ENCODE assay signal across 25 mouse cellular contexts in genomic region chr11:85255471-85256027, GRCm38 (mm10). TPM values are rescaled to one million over a fixed set of nuclear protein-coding genes. Genes with fewer than 3 reads are reported as not detected.
DNase-seq lines count a peak whose midpoint lies in the region; ATAC-seq and TF ChIP-seq lines count a peak whose summit lies in the region.
"Had no signal": no experiment of that assay in that cellular context is flagged by ENCODE, and none has a peak within 500 bp of the region (broad histone marks: within the 10 kb centered on the region; RNA-seq: fewer than 3 reads in every experiment).

No protein-coding gene starts in this region.

- H3K36me3 ChIP-seq in heart, embryonic 13.5 days: no peaks in the 10 kb centered on the region
- no peaks in the 10 kb centered on the region for H3K36me3 ChIP-seq in G1E (replicated peaks)
- no peaks in the 10 kb centered on the region for H3K36me3 ChIP-seq in liver, embryonic 13.5 days
- H3K36me3 ChIP-seq in hindbrain, embryonic 16.5 days (ENCODE audit: control insufficient read depth, insufficient read depth, low read length): no peaks in the 10 kb centered on the region
- H3K36me3 ChIP-seq: embryonic facial prominence, embryonic 12.5 days; heart, embryonic 12.5 days; lung, embryonic 15.5 days; midbrain, embryonic 15.5 days; neural tube, embryonic 12.5 days had no signal

- no peak for ATAC-seq in heart, embryonic 13.5 days (ENCODE audit: extremely low read depth, insufficient number of reproducible peaks, low FRiP score, low TSS enrichment)
- ATAC-seq in G1E (ENCODE audit: extremely low read depth, insufficient number of reproducible peaks, low FRiP score, poor library complexity, severe bottlenecking): no peak; the same call in 1 of the 2 replicates
- ATAC-seq in liver, embryonic 13.5 days (ENCODE audit: low read depth): peak; percentile 68
- peak; percentile 41; the same call in 1 of the 2 replicates for ATAC-seq in megakaryocyte-erythroid progenitor cell, adult 5-6 weeks (replicated peaks; ENCODE audit: low FRiP score, low TSS enrichment, poor library complexity, severe bottlenecking)
- ATAC-seq in hindbrain, embryonic 16.5 days: no peak
- ATAC-seq: activated CD4-positive, CD25-positive, alpha-beta regulatory T cell, adult 4 months; forebrain, postnatal 0 days; intestine, postnatal 0 days; midbrain, embryonic 15.5 days had no signal

- H3K4me1 ChIP-seq in heart, embryonic 13.5 days: peaks cover 5% of the 10 kb centered on the region
- H3K4me1 ChIP-seq in G1E (ENCODE audit: insufficient read depth, low read depth, low read length): peaks cover 36% of the 10 kb centered on the region
- H3K4me1 ChIP-seq in liver, embryonic 13.5 days (replicated peaks): peaks cover 30% of the 10 kb centered on the region
- no peaks in the 10 kb centered on the region for H3K4me1 ChIP-seq in hindbrain, embryonic 16.5 days (ENCODE audit: control insufficient read depth, insufficient read depth, low read depth, low read length)
- H3K4me1 ChIP-seq: embryonic facial prominence, embryonic 12.5 days; lung, embryonic 15.5 days; midbrain, embryonic 15.5 days; neural tube, embryonic 12.5 days had no signal

- 11% methylated on average over 3 of the region's 3 CpGs for WGBS in heart, embryonic 13.5 days
- WGBS in liver, embryonic 13.5 days (ENCODE audit: insufficient replicate concordance): 22% methylated on average over 3 of the region's 3 CpGs
- 56% methylated on average over 3 of the region's 3 CpGs for WGBS in hindbrain, embryonic 16.5 days

- H3K4me2 ChIP-seq in heart, embryonic 13.5 days: no peak overlapping the region
- no peak overlapping the region for H3K4me2 ChIP-seq in liver, embryonic 13.5 days
- H3K4me2 ChIP-seq in hindbrain, embryonic 16.5 days (ENCODE audit: low read length): no peak overlapping the region
- H3K4me2 ChIP-seq: embryonic facial prominence, embryonic 12.5 days; heart, embryonic 12.5 days; lung, embryonic 15.5 days; midbrain, embryonic 15.5 days; neural tube, embryonic 12.5 days had no signal

- no peak for TF ChIP-seq CTCF in G1E (IDR thresholded peaks at IDR 0.05; ENCODE audit: low read depth, low read length)

- H3K9me3 ChIP-seq in heart, embryonic 13.5 days: no peaks in the 10 kb centered on the region
- no peaks in the 10 kb centered on the region for H3K9me3 ChIP-seq in G1E (replicated peaks)
- H3K9me3 ChIP-seq in liver, embryonic 13.5 days (replicated peaks): no peaks in the 10 kb centered on the region
- no peaks in the 10 kb centered on the region for H3K9me3 ChIP-seq in hindbrain, embryonic 16.5 days (ENCODE audit: control insufficient read depth, low read length)
- H3K9me3 ChIP-seq: embryonic facial prominence, embryonic 12.5 days; heart, embryonic 12.5 days; lung, embryonic 15.5 days; midbrain, embryonic 15.5 days; neural tube, embryonic 12.5 days had no signal

- DNase-seq in heart, adult 8-10 months (ENCODE audit: low spot score): no peak
- peak; percentile 20 for DNase-seq in G1E (ENCODE audit: low spot score)
- DNase-seq in liver, embryonic 13.5 days: no peak
- no peak for DNase-seq in gastrocnemius, postnatal 14 days
- DNase-seq: adrenal gland, postnatal 10 days; cerebellum, adult 8-10 months; cerebellum, postnatal 36 days; forebrain, postnatal 0 days; gastrocnemius, adult 2 months; heart, postnatal 14 days; kidney, postnatal 25 days; lung, postnatal 36 days; right cerebral cortex, postnatal 14 days; thymus, adult 18-20 months; thymus, postnatal 4 days had no signal

- no peak overlapping the region for H3K27ac ChIP-seq in heart, embryonic 13.5 days (replicated peaks)
- H3K27ac ChIP-seq in liver, embryonic 13.5 days: peak overlapping the region; percentile 35
- no peak overlapping the region for H3K27ac ChIP-seq in hindbrain, embryonic 16.5 days (ENCODE audit: low read depth, low read length)
- H3K27ac ChIP-seq: embryonic facial prominence, embryonic 12.5 days; gastrocnemius, adult 2 months; lung, embryonic 15.5 days; midbrain, embryonic 15.5 days; neural tube, embryonic 12.5 days had no signal

- no peak overlapping the region for H3K4me3 ChIP-seq in heart, embryonic 13.5 days
- H3K4me3 ChIP-seq in G1E (ENCODE audit: low read depth, low read length): no peak overlapping the region; the same call in 1 of the 2 replicates
- H3K4me3 ChIP-seq in liver, embryonic 13.5 days (replicated peaks): no peak overlapping the region
- no peak overlapping the region for H3K4me3 ChIP-seq in hindbrain, embryonic 16.5 days (ENCODE audit: low read length)
- H3K4me3 ChIP-seq: embryonic facial prominence, embryonic 12.5 days; gastrocnemius, adult 2 months; heart, embryonic 12.5 days; lung, embryonic 15.5 days; midbrain, embryonic 15.5 days; neural tube, embryonic 12.5 days had no signal

- H3K9ac ChIP-seq in heart, embryonic 13.5 days: 0 out of 2 replicates have a peak overlapping the region, but pooled peaks have one; percentile 40
- H3K9ac ChIP-seq in liver, embryonic 13.5 days: peak overlapping the region; percentile 39
- H3K9ac ChIP-seq in hindbrain, embryonic 16.5 days (ENCODE audit: low read depth, low read length): no peak overlapping the region
- H3K9ac ChIP-seq: embryonic facial prominence, embryonic 12.5 days; forebrain, postnatal 0 days; heart, embryonic 12.5 days; lung, embryonic 15.5 days; midbrain, embryonic 15.5 days; neural tube, embryonic 12.5 days had no signal

- intact Hi-C loops in gastrocnemius, postnatal 14 days (cut with DNase I; ENCODE audit: low total_unique reads): no loop called here

- no peaks in the 10 kb centered on the region for H3K27me3 ChIP-seq in heart, embryonic 13.5 days (replicated peaks)
- H3K27me3 ChIP-seq in G1E (ENCODE audit: insufficient read depth, low read length): no peaks in the 10 kb centered on the region
- H3K27me3 ChIP-seq in liver, embryonic 13.5 days: no peaks in the 10 kb centered on the region
- no peaks in the 10 kb centered on the region for H3K27me3 ChIP-seq in hindbrain, embryonic 16.5 days (replicated peaks; ENCODE audit: control insufficient read depth, insufficient read depth, low read length)
- H3K27me3 ChIP-seq: embryonic facial prominence, embryonic 12.5 days; heart, embryonic 12.5 days; lung, embryonic 15.5 days; midbrain, embryonic 15.5 days; neural tube, embryonic 12.5 days had no signal

RNA-seq across cellular contexts. Expression of gene Appbp2, which starts 20.6 kb away (rescaled TPM):
- polyA plus RNA-seq in heart, embryonic 13.5 days (2015; fragmentation: Nextera tagmentation; extraction: Ambion mirVana): 35.4 and 35.7 TPM in 2 replicates
- total RNA-seq in heart, adult 8-10 months (2022): 10 to 100 TPM; 13.9 to 15.4 (median 15.3) TPM
- total RNA-seq in G1E (2014; fragmentation: Nextera tagmentation) (47.5 and 50.2 TPM in 2 replicates), G1E (2017) (28.1 and 33.2 TPM in 2 replicates)
- polyA plus RNA-seq in G1E (2012): 5.3 TPM in 2 replicates
- 15.7 and 17.7 TPM in 2 replicates for polyA plus RNA-seq in liver, embryonic 13.5 days (2015; fragmentation: Nextera tagmentation; extraction: Ambion mirVana)
- total RNA-seq in megakaryocyte-erythroid progenitor cell, adult 5-6 weeks (2014; fragmentation: Nextera tagmentation): 23.2 and 25.6 TPM in 2 replicates
- 28.6 and 30.0 TPM in 2 replicates for total RNA-seq in megakaryocyte-erythroid progenitor cell, adult 5-6 weeks (2017)
- 10 to 100 TPM; 11.3 to 12.0 TPM for total RNA-seq in gastrocnemius, postnatal 14 days (2021)
- polyA plus RNA-seq in hindbrain, embryonic 16.5 days (2015; fragmentation: Nextera tagmentation; extraction: Ambion mirVana): 46.4 and 47.0 TPM in 2 replicates

RNA-seq across cellular contexts. Expression of gene Ppm1d, which starts 55.5 kb away (rescaled TPM):
- polyA plus RNA-seq in heart, embryonic 13.5 days (2015; fragmentation: Nextera tagmentation; extraction: Ambion mirVana): 12.0 and 12.7 TPM in 2 replicates
- total RNA-seq in heart, adult 8-10 months (2022): 1 to 10 TPM; 6.8 to 8.9 (median 8.0) TPM
- total RNA-seq in G1E (2014; fragmentation: Nextera tagmentation): 38.6 and 44.8 TPM in 2 replicates
- total RNA-seq in G1E (2017): 13.4 and 15.7 TPM in 2 replicates
- polyA plus RNA-seq in G1E (2012): 9.5 and 9.9 TPM in 2 replicates
- 21.8 and 22.7 TPM in 2 replicates for polyA plus RNA-seq in liver, embryonic 13.5 days (2015; fragmentation: Nextera tagmentation; extraction: Ambion mirVana)
- total RNA-seq in megakaryocyte-erythroid progenitor cell, adult 5-6 weeks (2014; fragmentation: Nextera tagmentation): 19.6 and 22.9 TPM in 2 replicates
- total RNA-seq in megakaryocyte-erythroid progenitor cell, adult 5-6 weeks (2017): 11.2 and 16.0 TPM in 2 replicates
- 1 to 10 TPM; 6.5 to 8.0 TPM for total RNA-seq in gastrocnemius, postnatal 14 days (2021)
- 13.0 and 15.6 TPM in 2 replicates for polyA plus RNA-seq in hindbrain, embryonic 16.5 days (2015; fragmentation: Nextera tagmentation; extraction: Ambion mirVana)

Comparison
In these comparisons a context has a peak if more than half of its experiments do, and no peak if none do; other contexts are left out.
1. ATAC-seq: peak in liver, embryonic 13.5 days (single experiment) and megakaryocyte-erythroid progenitor cell, adult 5-6 weeks (single experiment); none in heart, embryonic 13.5 days (single experiment), G1E (single experiment) and hindbrain, embryonic 16.5 days (single experiment).